Mouse (Mus musculus): ENCODE measurements around the gene Ahsa2. TPM values are rescaled to one million over a fixed set of nuclear protein-coding genes. Genes with fewer than 3 reads are reported as not detected.
A peak's percentile ranks its signal among the peaks of the same experiment; 100 is the strongest.
"Not testable (repeated sequence)": the region's sequence is repeated elsewhere in the genome, so short reads cannot be mapped to it uniquely, and the experiment has no call there.

Gene Ahsa2
- polyA plus RNA-seq (2016; fragmentation: Nextera tagmentation; extraction: Ambion mirVana): 136 and 137 TPM in 2 replicates

GRCm38 (mm10) chr11:23497718-23498509 is at the start of gene Ahsa2:
Gene Ahsa2, minus strand, starts transcription at chr11:23498030.
- peak within 1 kb of the TSS; percentile 86 for H3K4me3 ChIP-seq
- DNase-seq (ENCODE audit: low spot score): peak; percentile 99
- no peaks in the 10 kb centered on the region for H3K9me3 ChIP-seq (replicated peaks)
- H3K4me1 ChIP-seq: peaks cover 32% of the 10 kb centered on the region
- H3K27me3 ChIP-seq (ENCODE audit: low read depth, poor library complexity, severe bottlenecking): no peaks in the 10 kb centered on the region
- peaks cover 33% of the 10 kb centered on the region for H3K36me3 ChIP-seq
- 2% methylated on average over 62 of the region's 66 CpGs for WGBS
- peak within 1 kb of the TSS; percentile 99 for H3K27ac ChIP-seq (replicated peaks)

DNA sequence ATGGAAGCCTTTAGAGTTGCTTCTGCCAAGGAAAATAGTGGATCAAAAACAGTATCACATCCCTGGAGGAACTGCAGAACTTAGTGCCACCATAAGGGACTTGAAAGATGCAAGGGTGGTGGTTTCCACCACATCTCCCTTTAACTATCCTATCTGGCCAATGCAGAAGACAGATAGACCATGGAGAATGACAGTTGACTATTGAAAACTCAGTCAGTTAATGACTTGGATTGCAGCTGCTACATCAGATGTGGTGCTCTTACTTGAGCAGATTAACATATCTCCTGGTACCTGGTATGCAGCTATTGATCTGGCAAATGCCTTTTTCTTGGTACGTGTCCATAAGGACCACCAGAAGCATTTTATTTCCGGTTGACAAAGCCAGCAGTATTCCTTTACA is 39.6 kb upstream of the Ahsa2 start:
- Histone ChIP-seq H3K4me3 (no peak overlapping the region), H3K4me1 (no peaks in the 10 kb centered on the region), H3K36me3 (no peaks in the 10 kb centered on the region), H3K27me3 (ENCODE audit: low read depth, poor library complexity, severe bottlenecking) (no peaks in the 10 kb centered on the region), H3K27ac (replicated peaks) (no peak overlapping the region), H3K9me3 (replicated peaks) (no peaks in the 10 kb centered on the region)
- 90% methylated on average over 2 of the region's 2 CpGs for WGBS
- no peak for DNase-seq (ENCODE audit: low spot score)

DNA sequence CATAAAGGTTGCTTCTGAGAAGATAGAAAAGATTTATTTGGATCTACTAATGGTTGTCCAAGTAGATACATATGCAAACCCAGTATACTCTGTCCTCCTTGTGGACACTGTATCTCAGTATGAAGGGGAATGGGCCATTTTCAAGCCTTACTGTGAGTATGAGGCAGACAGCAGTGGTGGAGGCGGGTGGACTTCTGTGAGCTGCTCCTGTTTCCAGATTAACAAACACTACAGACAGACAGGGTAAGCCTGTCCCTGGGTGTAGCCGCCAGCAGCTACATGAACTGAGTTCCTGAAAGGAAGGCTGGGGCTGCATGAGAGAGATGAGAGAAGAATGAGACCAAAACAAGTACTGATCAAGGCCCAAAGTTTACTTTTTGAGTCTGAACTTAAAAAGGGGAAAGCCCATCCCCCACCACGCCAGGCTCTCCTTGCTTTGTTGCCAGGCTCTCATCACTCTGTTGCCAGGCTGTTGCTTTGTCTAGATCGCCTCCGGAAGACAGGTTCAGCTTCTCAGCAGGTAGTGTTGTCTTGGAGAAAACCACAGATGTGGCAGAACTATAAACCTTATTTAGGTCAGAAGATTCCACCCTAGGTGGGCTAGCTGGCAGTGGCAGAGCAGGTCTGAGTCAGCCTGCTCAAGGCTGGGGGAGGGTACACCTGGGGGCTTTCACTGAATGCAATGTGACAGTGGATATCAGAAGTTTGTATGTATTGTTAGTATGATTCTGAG is 22.8 kb upstream of the Ahsa2 start, which contains the start of gene 1700093K21Rik:
1700093K21Rik (minus strand) TSS at position 683 of the 733 bp plus-strand sequence.
- H3K27ac ChIP-seq (replicated peaks): peak within 1 kb of the TSS; percentile 42; the same call in 1 of the 2 replicates
- DNase-seq (ENCODE audit: low spot score): no peak
- no peaks in the 10 kb centered on the region for H3K27me3 ChIP-seq (ENCODE audit: low read depth, poor library complexity, severe bottlenecking)
- H3K4me3 ChIP-seq: no peak within 1 kb of the TSS
- no peaks in the 10 kb centered on the region for H3K9me3 ChIP-seq (replicated peaks)
- no peaks in the 10 kb centered on the region for H3K36me3 ChIP-seq
- peaks cover 9% of the 10 kb centered on the region for H3K4me1 ChIP-seq
- WGBS: 33% methylated on average over 5 of the region's 5 CpGs

- H3K27me3 ChIP-seq (ENCODE audit: low read depth, poor library complexity, severe bottlenecking): no peaks in the 10 kb centered on the region
- H3K9me3 ChIP-seq (replicated peaks): no peaks in the 10 kb centered on the region
- H3K27ac ChIP-seq (replicated peaks): no peak overlapping the region
- WGBS: 83% methylated on average over 3 of the region's 3 CpGs
- DNase-seq (ENCODE audit: low spot score): no peak
- no peak overlapping the region for H3K4me3 ChIP-seq
- no peaks in the 10 kb centered on the region for H3K36me3 ChIP-seq
- H3K4me1 ChIP-seq: peaks cover 9% of the 10 kb centered on the region
Measured at GRCm38 (mm10) chr11:23518981-23519380, 21.2 kb upstream of the Ahsa2 start.

GRCm38 (mm10) chr11:23515315-23515714 is 17.5 kb upstream of the Ahsa2 start:
- DNase-seq (ENCODE audit: low spot score): no peak
- H3K27me3 ChIP-seq (ENCODE audit: low read depth, poor library complexity, severe bottlenecking): no peaks in the 10 kb centered on the region
- 79% methylated on average over 2 of the region's 2 CpGs for WGBS
- no peaks in the 10 kb centered on the region for H3K36me3 ChIP-seq
- no peaks in the 10 kb centered on the region for H3K9me3 ChIP-seq (replicated peaks)
- no peak overlapping the region for H3K4me3 ChIP-seq
- no peak overlapping the region for H3K27ac ChIP-seq (replicated peaks)
- peaks cover 14% of the 10 kb centered on the region for H3K4me1 ChIP-seq

DNA sequence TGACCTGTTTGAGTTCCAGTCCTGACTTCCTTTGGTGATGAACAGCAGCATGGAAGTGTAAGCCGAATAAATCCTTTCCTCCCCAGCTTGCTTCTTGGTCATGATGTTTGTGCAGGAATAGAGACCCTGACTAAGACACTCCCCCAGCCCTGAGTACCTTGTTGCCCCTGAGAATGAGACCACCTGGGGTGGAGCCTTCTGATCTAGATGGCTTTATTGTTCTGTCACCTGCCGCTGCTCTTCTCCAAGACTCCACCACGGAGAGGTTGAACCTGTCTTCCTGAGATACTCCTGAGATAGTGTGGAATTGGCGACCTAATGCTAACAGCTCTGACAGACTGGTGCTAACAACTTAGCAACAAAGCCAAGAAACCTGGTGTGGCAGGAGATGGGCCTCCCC is 17.0 kb upstream of the Ahsa2 start:
- peaks cover 12% of the 10 kb centered on the region for H3K4me1 ChIP-seq
- not testable (repeated sequence) for DNase-seq (ENCODE audit: low spot score); H3K27me3 ChIP-seq (ENCODE audit: low read depth, poor library complexity, severe bottlenecking); H3K36me3 ChIP-seq; H3K9me3 ChIP-seq (replicated peaks); H3K4me3 ChIP-seq; H3K27ac ChIP-seq (replicated peaks)
- WGBS: 76% methylated on average over 4 of the region's 4 CpGs

GRCm38 (mm10) chr11:23504801-23505200 is 7.0 kb upstream of the Ahsa2 start:
- not testable (repeated sequence) for H3K27ac ChIP-seq (replicated peaks); DNase-seq (ENCODE audit: low spot score); H3K36me3 ChIP-seq; H3K27me3 ChIP-seq (ENCODE audit: low read depth, poor library complexity, severe bottlenecking); H3K4me1 ChIP-seq; H3K4me3 ChIP-seq; H3K9me3 ChIP-seq (replicated peaks)
- WGBS: 84% methylated on average over 5 of the region's 5 CpGs

DNA sequence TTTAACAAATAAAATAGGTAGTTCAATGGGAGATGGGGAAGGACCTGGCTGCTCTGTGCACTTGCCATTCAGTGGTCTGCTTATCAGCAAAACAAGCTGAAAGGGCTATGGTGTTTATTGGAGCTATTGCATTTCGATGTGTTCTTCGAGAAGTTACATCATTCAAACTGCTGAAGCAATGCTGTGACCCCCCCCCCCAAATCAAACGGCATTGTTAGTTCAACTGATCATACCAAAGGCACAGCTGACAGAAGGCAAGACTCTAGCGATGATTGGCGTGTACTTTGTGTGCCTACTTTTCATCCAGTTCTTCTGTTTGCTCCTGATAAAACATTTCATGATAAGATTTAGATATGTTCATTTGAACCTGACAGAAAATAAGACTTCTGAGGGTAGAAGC is 779 bp upstream of the Ahsa2 start:
- H3K27me3 ChIP-seq (ENCODE audit: low read depth, poor library complexity, severe bottlenecking): no peaks in the 10 kb centered on the region
- H3K27ac ChIP-seq (replicated peaks): peak overlapping the region; percentile 99
- H3K36me3 ChIP-seq: peaks cover 26% of the 10 kb centered on the region
- DNase-seq (ENCODE audit: low spot score): peak; percentile 29
- no peaks in the 10 kb centered on the region for H3K9me3 ChIP-seq (replicated peaks)
- H3K4me3 ChIP-seq: peak overlapping the region; percentile 86
- peaks cover 32% of the 10 kb centered on the region for H3K4me1 ChIP-seq
- WGBS: 68% methylated on average over 5 of the region's 5 CpGs

- Histone ChIP-seq H3K27me3 (ENCODE audit: low read depth, poor library complexity, severe bottlenecking) (no peaks in the 10 kb centered on the region), H3K9me3 (replicated peaks) (no peaks in the 10 kb centered on the region), H3K36me3 (peaks cover 39% of the 10 kb centered on the region), H3K4me1 (peaks cover 32% of the 10 kb centered on the region), H3K27ac (replicated peaks) (peak overlapping the region; percentile 99), H3K4me3 (peak overlapping the region; percentile 86)
- DNase-seq (ENCODE audit: low spot score): no peak
- under 1% methylated on average over 22 of the region's 22 CpGs for WGBS
Measured at GRCm38 (mm10) chr11:23497335-23497717, 504 bp downstream of the Ahsa2 start.

GRCm38 (mm10) chr11:23496661-23497060 is 1.2 kb downstream of the Ahsa2 start:
- peak overlapping the region; percentile 99 for H3K27ac ChIP-seq (replicated peaks)
- WGBS: 59% methylated on average over 6 of the region's 6 CpGs
- no peaks in the 10 kb centered on the region for H3K9me3 ChIP-seq (replicated peaks)
- no peak for DNase-seq (ENCODE audit: low spot score)
- peaks cover 32% of the 10 kb centered on the region for H3K4me1 ChIP-seq
- H3K36me3 ChIP-seq: peaks cover 46% of the 10 kb centered on the region
- no peaks in the 10 kb centered on the region for H3K27me3 ChIP-seq (ENCODE audit: low read depth, poor library complexity, severe bottlenecking)
- peak overlapping the region; percentile 86 for H3K4me3 ChIP-seq

GRCm38 (mm10) chr11:23495231-23495630 is 2.6 kb downstream of the Ahsa2 start:
- Histone ChIP-seq H3K36me3 (peaks cover 60% of the 10 kb centered on the region), H3K27me3 (ENCODE audit: low read depth, poor library complexity, severe bottlenecking) (no peaks in the 10 kb centered on the region), H3K27ac (replicated peaks) (no peak overlapping the region), H3K9me3 (replicated peaks) (no peaks in the 10 kb centered on the region), H3K4me3 (no peak overlapping the region), H3K4me1 (peaks cover 32% of the 10 kb centered on the region)
- 94% methylated on average over 6 of the region's 6 CpGs for WGBS
- DNase-seq (ENCODE audit: low spot score): no peak

DNA sequence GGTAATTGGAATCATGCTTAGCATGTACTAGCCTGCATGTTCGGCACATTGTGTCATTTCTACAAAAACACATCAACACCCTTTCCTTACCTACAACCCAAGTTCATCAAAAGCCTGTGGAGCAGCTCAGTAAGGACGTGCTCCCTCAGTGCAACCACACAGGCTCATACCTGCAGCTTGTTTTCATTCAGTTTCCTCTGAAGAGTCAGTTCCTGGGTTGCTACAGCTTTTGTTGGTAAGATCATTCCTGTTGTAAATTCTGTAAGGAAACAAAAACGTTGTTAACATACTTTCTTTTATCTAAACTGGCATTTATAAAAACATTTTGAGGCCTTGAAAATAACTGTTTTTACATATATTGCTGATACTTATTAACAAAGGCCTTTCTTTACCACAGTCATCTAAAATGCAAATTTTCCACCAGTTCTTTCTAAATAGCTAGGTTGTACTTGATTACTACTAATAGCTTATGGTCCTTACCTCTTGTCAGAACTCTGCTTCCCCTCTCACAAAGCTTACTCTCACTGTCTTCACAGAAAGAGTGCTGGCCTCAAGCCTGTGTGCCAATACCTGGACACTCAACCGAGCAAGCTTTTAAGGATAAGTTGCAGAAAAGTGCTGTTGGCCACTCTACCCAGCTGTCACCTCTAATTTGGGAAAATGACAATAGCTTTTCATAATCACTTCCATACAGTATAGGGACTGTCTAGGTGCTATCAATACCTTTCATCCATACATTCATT is 5.6 kb downstream of the Ahsa2 start:
- 92% methylated on average over 4 of the region's 4 CpGs for WGBS
- Histone ChIP-seq H3K4me3 (no peak overlapping the region), H3K36me3 (peaks cover 90% of the 10 kb centered on the region), H3K27me3 (ENCODE audit: low read depth, poor library complexity, severe bottlenecking) (no peaks in the 10 kb centered on the region), H3K9me3 (replicated peaks) (no peaks in the 10 kb centered on the region), H3K4me1 (peaks cover 25% of the 10 kb centered on the region), H3K27ac (replicated peaks) (no peak overlapping the region)
- DNase-seq (ENCODE audit: low spot score): no peak

All from midbrain, embryonic 10.5 days (tissue).